ENCODE assay signal across 9 mouse cellular contexts in genomic region chr2:149830536-149831458, GRCm38 (mm10). TPM values are rescaled to one million over a fixed set of nuclear protein-coding genes. Genes with fewer than 3 reads are reported as not detected.
DNase-seq lines count a peak whose midpoint lies in the region; ATAC-seq lines count a peak whose summit lies in the region.
"Had no signal": no experiment of that assay in that cellular context is flagged by ENCODE, and none has a peak within 500 bp of the region (broad histone marks: within the 10 kb centered on the region; RNA-seq: fewer than 3 reads in every experiment).

TSS of gene C530025M09Rik (minus strand) at chr2:149831213.

- peaks cover 4% of the 10 kb centered on the region; the same call in 1 of the 2 replicates for H3K4me1 ChIP-seq in forebrain, embryonic 14.5 days (ENCODE audit: control insufficient read depth, insufficient read depth, low read length)
- peaks cover 23% of the 10 kb centered on the region for H3K4me1 ChIP-seq in hindbrain, embryonic 15.5 days (replicated peaks)
- peaks cover 18% of the 10 kb centered on the region; the same call in 1 of the 2 replicates for H3K4me1 ChIP-seq in limb, embryonic 12.5 days (replicated peaks)
- peaks cover 8% of the 10 kb centered on the region; the same call in 1 of the 2 replicates for H3K4me1 ChIP-seq in neural tube, embryonic 14.5 days (ENCODE audit: control insufficient read depth, insufficient read depth, low read length)

- H3K27me3 ChIP-seq in forebrain, embryonic 14.5 days (replicated peaks; ENCODE audit: control insufficient read depth, insufficient read depth, low read length): 0 out of 2 replicates have a peak, but pooled peaks cover 12% of the 10 kb centered on the region
- peaks cover 7% of the 10 kb centered on the region for H3K27me3 ChIP-seq in hindbrain, embryonic 15.5 days
- H3K27me3 ChIP-seq in limb, embryonic 12.5 days: peaks cover 49% of the 10 kb centered on the region
- peaks cover 6% of the 10 kb centered on the region for H3K27me3 ChIP-seq in neural tube, embryonic 14.5 days (ENCODE audit: control insufficient read depth, insufficient read depth, low read length)

- H3K9ac ChIP-seq in forebrain, embryonic 14.5 days (ENCODE audit: low read length): peak within 1 kb of the TSS; percentile 66
- peak within 1 kb of the TSS; percentile 60 for H3K9ac ChIP-seq in hindbrain, embryonic 15.5 days
- H3K9ac ChIP-seq in limb, embryonic 12.5 days (replicated peaks): peak within 1 kb of the TSS; percentile 66
- peak within 1 kb of the TSS; percentile 86 for H3K9ac ChIP-seq in neural tube, embryonic 14.5 days (replicated peaks; ENCODE audit: low read depth, low read length)

- H3K36me3 ChIP-seq in forebrain, embryonic 14.5 days (ENCODE audit: control insufficient read depth, insufficient read depth, low read length): no peaks in the 10 kb centered on the region
- no peaks in the 10 kb centered on the region for H3K36me3 ChIP-seq in hindbrain, embryonic 15.5 days
- H3K36me3 ChIP-seq in limb, embryonic 12.5 days: no peaks in the 10 kb centered on the region
- no peaks in the 10 kb centered on the region for H3K36me3 ChIP-seq in neural tube, embryonic 14.5 days (ENCODE audit: control insufficient read depth, insufficient read depth, low read length)

- peak within 1 kb of the TSS; percentile 97 for H3K4me2 ChIP-seq in forebrain, embryonic 14.5 days (ENCODE audit: low read length)
- peak within 1 kb of the TSS; percentile 92 for H3K4me2 ChIP-seq in hindbrain, embryonic 15.5 days
- H3K4me2 ChIP-seq in limb, embryonic 12.5 days: peak within 1 kb of the TSS; percentile 97
- peak within 1 kb of the TSS; percentile 92 for H3K4me2 ChIP-seq in neural tube, embryonic 14.5 days (ENCODE audit: low read depth, low read length)

- peak; percentile 86 for ATAC-seq in forebrain, embryonic 14.5 days
- peak; percentile 84 for ATAC-seq in hindbrain, embryonic 15.5 days (ENCODE audit: low FRiP score, low read depth)
- peak; percentile 83 for ATAC-seq in limb, embryonic 12.5 days (ENCODE audit: insufficient number of reproducible peaks, insufficient read depth, low FRiP score, low TSS enrichment, low read depth)
- peak; percentile 89 for ATAC-seq in neural tube, embryonic 14.5 days (ENCODE audit: low read depth)

- no peaks in the 10 kb centered on the region for H3K9me3 ChIP-seq in forebrain, embryonic 14.5 days (replicated peaks; ENCODE audit: control insufficient read depth, low read length)
- no peaks in the 10 kb centered on the region for H3K9me3 ChIP-seq in hindbrain, embryonic 15.5 days
- H3K9me3 ChIP-seq in limb, embryonic 12.5 days: no peaks in the 10 kb centered on the region
- no peaks in the 10 kb centered on the region for H3K9me3 ChIP-seq in neural tube, embryonic 14.5 days (ENCODE audit: control insufficient read depth, low read length)

- DNase-seq in heart, adult 11 months: peak; percentile 86
- no peak for DNase-seq in heart, adult 8-10 months (ENCODE audit: low spot score)
- DNase-seq in cerebellum, adult 11-12 months: peak; percentile 78
- DNase-seq in forebrain, embryonic 14.5 days (ENCODE audit: low spot score): peak; percentile 71
- DNase-seq in c-Kit-positive CD71-positive TER-119-positive erythroid progenitor cells, embryonic 14.5 days (ENCODE audit: low spot score): no peak

- no peak within 1 kb of the TSS for H3K27ac ChIP-seq in forebrain, embryonic 14.5 days (ENCODE audit: low read depth, low read length)
- peak within 1 kb of the TSS; percentile 60 for H3K27ac ChIP-seq in hindbrain, embryonic 15.5 days (replicated peaks)
- no peak within 1 kb of the TSS for H3K27ac ChIP-seq in limb, embryonic 12.5 days
- peak within 1 kb of the TSS; percentile 68 for H3K27ac ChIP-seq in neural tube, embryonic 14.5 days (ENCODE audit: low read depth, low read length)

- peak within 1 kb of the TSS; percentile 60 for H3K4me3 ChIP-seq in forebrain, embryonic 14.5 days (ENCODE audit: low read depth, low read length)
- peak within 1 kb of the TSS; percentile 50 for H3K4me3 ChIP-seq in hindbrain, embryonic 15.5 days
- H3K4me3 ChIP-seq in limb, embryonic 12.5 days (replicated peaks): peak within 1 kb of the TSS; percentile 65
- H3K4me3 ChIP-seq in neural tube, embryonic 14.5 days (ENCODE audit: low read depth, low read length): peak within 1 kb of the TSS; percentile 71

- WGBS in forebrain, embryonic 14.5 days: under 1% methylated on average over 80 of the region's 82 CpGs
- 0% methylated on average over 78 of the region's 82 CpGs for WGBS in hindbrain, embryonic 15.5 days
- WGBS in limb, embryonic 12.5 days: under 1% methylated on average over 77 of the region's 82 CpGs
- WGBS in neural tube, embryonic 14.5 days: under 1% methylated on average over 75 of the region's 82 CpGs

RNA-seq across cellular contexts. Expression of gene C530025M09Rik, which starts in this region (rescaled TPM):
- total RNA-seq in heart, adult 8-10 months (2022): not detected
- 0.38 and 0.46 TPM in 2 replicates for polyA plus RNA-seq in forebrain, embryonic 14.5 days (2014; fragmentation: Nextera tagmentation; extraction: Ambion mirVana)
- polyA plus RNA-seq in hindbrain, embryonic 15.5 days (2015; fragmentation: Nextera tagmentation; extraction: Ambion mirVana): 2.1 and 3.1 TPM in 2 replicates
- polyA plus RNA-seq in limb, embryonic 12.5 days (2016; fragmentation: Nextera tagmentation; extraction: Ambion mirVana): 0.41 and 0.99 TPM in 2 replicates
- 2.7 and 2.9 TPM in 2 replicates for polyA plus RNA-seq in neural tube, embryonic 14.5 days (2014; fragmentation: Nextera tagmentation; extraction: Ambion mirVana)
- total RNA-seq: heart, postnatal 36 days had no signal

Comparison
In these comparisons a context has a peak if more than half of its experiments do, and no peak if none do; other contexts are left out.
1. DNase-seq: peak in heart, adult 11 months (single experiment) and cerebellum, adult 11-12 months (single experiment); none in heart, adult 8-10 months (single experiment) and c-Kit-positive CD71-positive TER-119-positive erythroid progenitor cells, embryonic 14.5 days (single experiment).
2. Peak in DNase-seq, ATAC-seq, H3K4me3 ChIP-seq, H3K9ac ChIP-seq and H3K4me2 ChIP-seq in forebrain, embryonic 14.5 days; RNA of the gene not detected or under 1 TPM.
3. Peak in ATAC-seq, H3K4me3 ChIP-seq, H3K9ac ChIP-seq and H3K4me2 ChIP-seq in limb, embryonic 12.5 days; RNA of the gene not detected or under 1 TPM.
4. H3K27ac ChIP-seq: peak in hindbrain, embryonic 15.5 days (single experiment) and neural tube, embryonic 14.5 days (single experiment); none in forebrain, embryonic 14.5 days (single experiment) and limb, embryonic 12.5 days (single experiment).
5. Peak in every context shown above with its lines, with median percentiles within 50 percentile points of each other: ATAC-seq, H3K4me2 ChIP-seq, H3K4me3 ChIP-seq and H3K9ac ChIP-seq.